Mouse (Mus musculus): ENCODE measurements around the gene Asic4.

The Asic4 gene

GRCm38 (mm10) chr1:75502945-75503650 lies 52.9 kb downstream of the Asic4 start:
- no peak for DNase-seq (ENCODE audit: low spot score in 2 of 2)

DNA sequence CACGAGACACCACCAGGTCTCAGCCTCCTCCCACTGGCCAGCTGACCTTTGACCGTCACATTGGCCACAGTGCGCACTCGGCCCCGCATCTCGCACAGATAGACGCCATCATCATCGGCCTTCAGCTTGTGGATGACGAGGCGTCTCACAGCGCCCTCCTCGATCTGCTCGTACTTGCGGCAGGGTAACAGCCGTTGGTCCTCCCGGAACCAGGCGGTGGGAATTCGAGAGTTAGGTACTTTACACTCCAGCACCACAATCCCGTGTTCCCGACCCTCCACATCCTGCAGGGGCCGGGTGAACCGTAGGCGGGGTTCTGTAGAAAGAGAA lies 53.4 kb downstream of the Asic4 start:
- DNase-seq (ENCODE audit: low spot score in 2 of 2): no peak

- DNase-seq (ENCODE audit: low spot score in 2 of 2): peak; percentile 59 to 61
Observed at GRCm38 (mm10) chr1:75504256-75505045, 54.2 kb downstream of the Asic4 start.

GRCm38 (mm10) chr1:75505159-75505955 lies 55.1 kb downstream of the Asic4 start:
- peak; percentile 84 for DNase-seq (ENCODE audit: low spot score in 2 of 2)

DNA sequence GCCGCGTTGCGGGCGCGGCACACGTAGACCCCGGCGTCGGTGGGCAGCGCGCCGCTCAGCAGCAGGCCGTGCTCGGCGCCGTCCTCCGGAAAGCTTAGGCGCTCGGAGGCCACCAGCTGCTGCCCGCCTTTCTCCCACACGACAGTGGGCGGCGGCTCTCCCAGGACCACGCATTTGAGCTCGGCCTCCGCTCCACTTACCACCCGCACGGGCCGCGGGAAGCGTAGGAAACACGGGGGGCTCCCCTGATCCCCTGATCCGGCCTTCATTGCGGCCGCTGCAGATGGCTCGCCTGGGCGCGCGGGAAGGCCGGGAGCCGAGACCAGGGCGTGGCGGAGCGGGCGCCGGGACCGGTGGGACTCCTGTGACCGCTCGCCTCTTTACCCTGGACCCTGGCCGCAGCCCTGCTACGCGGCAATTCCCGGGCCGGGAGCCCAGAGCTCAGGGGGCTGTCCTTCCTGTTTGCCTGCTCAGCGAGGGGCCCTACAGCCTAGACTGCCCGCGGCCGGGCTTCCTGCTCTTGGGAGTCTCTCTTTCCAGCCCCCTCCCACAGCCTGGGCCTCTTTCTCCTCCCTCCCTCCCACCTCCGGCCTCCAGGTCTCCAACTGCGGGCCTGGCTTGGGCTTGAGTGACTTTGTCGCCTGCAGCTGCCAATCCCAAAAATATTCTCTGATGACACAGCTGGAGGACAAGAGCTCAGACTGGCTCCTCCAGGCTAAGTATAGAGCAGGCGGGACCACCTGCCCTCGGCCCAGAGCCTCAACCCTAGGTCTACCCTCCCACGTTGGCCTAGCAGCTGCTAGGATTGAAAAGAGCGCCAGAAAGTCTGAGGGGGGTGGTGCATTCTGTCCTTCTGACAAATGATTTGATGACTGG lies 56.0 kb downstream of the Asic4 start, which contains the start of gene Obsl1:
Obsl1 (minus strand) TSS at position 497 of the 876 bp plus-strand sequence.
- DNase-seq (ENCODE audit: low spot score in 2 of 2): peak; percentile 38 to 41

DNA sequence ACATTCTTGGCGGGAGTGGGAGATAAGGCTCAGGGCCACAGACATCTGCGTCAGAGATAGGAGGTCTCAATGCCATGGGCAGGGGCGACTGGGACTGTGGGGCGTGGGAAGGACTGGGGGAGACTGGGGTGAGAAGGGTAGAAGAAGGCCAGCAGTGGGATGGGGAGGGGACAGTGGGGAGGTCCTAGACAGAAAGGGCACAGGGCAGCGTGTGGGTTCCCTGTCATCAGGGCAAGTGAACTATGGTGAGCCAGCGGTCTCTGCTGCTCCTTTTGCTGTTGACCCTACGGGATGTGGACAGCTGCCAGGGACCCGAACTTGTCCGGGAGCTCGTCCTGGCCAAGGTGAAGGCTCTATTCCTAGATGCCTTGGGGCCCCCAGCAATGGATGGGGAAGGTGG lies 56.8 kb downstream of the Asic4 start, which contains the start of gene Inha:
Inha (plus strand) TSS at position 72 of the 400 bp plus-strand sequence.
- DNase-seq (ENCODE audit: low spot score in 2 of 2): no peak

- no peak for DNase-seq (ENCODE audit: low spot score in 2 of 2)
Observed at GRCm38 (mm10) chr1:75509586-75509985, 59.4 kb downstream of the Asic4 start.

DNA sequence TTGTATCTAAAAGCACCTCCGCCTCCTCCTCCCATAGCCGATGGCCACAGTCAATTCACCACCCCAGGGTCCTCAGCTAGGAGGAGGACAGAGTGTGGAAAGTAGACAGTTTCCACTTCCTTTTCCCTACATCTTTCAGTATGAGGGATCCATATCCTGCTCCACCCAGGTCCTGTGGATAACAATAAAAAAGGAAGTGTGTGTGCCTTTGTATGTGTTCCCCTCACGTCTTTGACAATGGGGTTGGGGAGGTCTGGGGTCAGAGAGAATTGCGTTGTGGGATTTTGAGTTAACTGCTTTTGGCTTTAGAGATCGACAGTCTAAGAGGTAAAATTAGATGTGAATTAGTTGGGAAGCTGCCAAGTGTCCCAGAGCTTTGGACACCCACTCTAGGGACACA lies 59.9 kb downstream of the Asic4 start:
- no peak for DNase-seq (ENCODE audit: low spot score in 2 of 2)

GRCm38 (mm10) chr1:75511437-75512210 lies 61.4 kb downstream of the Asic4 start:
- DNase-seq (ENCODE audit: low spot score in 2 of 2): no peak

DNA sequence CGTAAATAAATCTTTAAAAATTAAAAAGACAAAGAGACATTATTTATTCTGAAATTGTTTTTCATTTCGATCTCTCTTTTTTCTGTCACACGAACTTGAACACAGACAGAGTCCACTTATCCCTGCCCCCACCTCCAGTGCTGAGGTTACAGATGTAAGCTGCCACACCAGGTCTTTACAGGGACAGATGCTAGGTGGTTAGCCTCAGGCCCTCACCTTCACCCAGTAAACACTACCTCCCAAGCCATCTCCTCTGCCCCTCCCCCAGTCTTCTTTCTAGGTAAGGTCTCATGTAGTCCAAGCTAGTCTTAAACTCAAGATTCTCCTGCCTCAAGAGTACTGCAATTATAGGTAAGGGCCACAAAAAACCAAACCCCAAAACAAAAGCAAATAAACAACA lies 62.3 kb downstream of the Asic4 start:
- DNase-seq (ENCODE audit: low spot score in 2 of 2): no peak

- no peak for DNase-seq (ENCODE audit: low spot score in 2 of 2)
Observed at GRCm38 (mm10) chr1:75516703-75517380, 66.6 kb downstream of the Asic4 start.

DNA sequence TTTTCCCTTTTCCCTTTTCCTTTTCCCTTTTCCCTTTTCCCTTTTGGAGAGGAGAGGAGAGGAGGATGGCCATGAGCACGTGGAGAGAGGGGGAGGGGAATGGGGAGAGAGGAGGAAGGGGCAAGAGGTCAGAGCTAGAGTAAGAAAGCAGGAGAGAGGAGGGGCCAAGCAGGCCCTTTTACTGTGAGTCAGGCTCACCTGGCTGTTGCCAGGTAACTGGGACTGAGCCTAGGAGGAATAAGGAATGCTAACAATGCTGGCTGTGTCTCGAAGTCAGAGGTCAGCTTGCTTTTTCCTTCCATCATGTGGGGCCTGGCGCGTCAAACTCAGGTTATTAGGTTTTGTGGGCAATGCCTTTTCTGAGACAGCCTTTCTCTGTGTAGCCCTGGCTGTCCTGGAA lies 67.7 kb downstream of the Asic4 start:
- DNase-seq (ENCODE audit: low spot score in 2 of 2): no peak

DNA sequence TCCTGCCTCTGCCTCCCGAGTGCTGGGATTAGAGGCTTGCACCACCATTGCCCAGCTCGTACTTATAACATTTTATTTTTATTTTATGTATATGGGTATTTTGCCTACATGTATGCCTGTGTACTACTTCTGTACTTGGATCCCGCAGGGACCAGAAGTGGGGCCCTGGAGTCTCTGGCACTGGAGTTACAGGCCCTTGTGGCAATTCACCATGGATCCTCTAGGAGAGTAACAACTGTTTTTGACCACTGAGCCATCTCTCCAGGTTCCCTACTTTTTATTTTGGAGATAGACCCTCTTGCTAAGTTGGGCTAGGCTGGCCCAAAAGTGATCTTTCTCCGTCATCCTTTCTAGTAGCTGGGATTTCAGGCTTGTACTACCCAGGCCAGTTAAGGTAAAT lies 68.2 kb downstream of the Asic4 start:
- DNase-seq (ENCODE audit: low spot score in 2 of 2): no peak

DNA sequence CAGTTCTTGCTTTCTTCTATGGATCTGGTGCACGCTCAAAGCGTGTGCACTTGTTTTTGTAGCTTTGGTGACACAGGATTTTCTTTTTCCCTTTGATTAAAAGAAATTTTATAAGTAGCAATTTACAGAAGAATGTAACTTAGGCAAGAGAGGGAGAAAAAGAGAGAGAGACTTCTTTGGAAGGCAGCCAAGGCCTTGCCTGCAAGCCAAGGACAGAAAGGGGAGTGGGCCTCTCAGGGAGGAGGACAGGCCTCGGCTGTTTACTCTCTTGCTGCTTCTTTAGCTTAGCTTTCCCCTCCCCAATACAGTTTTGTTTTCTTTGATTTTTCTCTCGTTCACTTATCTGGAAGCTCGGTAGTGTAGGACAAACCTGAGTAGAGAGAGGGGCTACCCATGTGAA lies 69.3 kb downstream of the Asic4 start:
- no peak for DNase-seq (ENCODE audit: low spot score in 2 of 2)

- peak; percentile 93 to 94 for DNase-seq (ENCODE audit: low spot score in 2 of 2)
Observed at GRCm38 (mm10) chr1:75521321-75522031, 71.2 kb downstream of the Asic4 start, which contains the start of gene Stk11ip. Gene Stk11ip, plus strand, starts transcription at chr1:75521529.
